Mouse (Mus musculus) adrenal gland, adult 8-10 months (tissue): ENCODE measurements around the gene Dazap2. TPM values are rescaled to one million over a fixed set of nuclear protein-coding genes. Genes with fewer than 3 reads are reported as not detected.
"Not testable (repeated sequence)": the region's sequence is repeated elsewhere in the genome, so short reads cannot be mapped to it uniquely, and the experiment has no call there.

Experiments
- DNase-seq: peaks from one replicate; pipeline ENCODE4 v3.0.0; 2022
- total RNA-seq, 4 experiments: library from RNA; stranded (reverse); gene quantifications; 2 replicates each; pipeline ENCODE4 v1.2.4; 2022

Dazap2 gene
- total RNA-seq, result 100 to 1,000 TPM; 235 to 259 (median 252) TPM

GRCm38 (mm10) chr15:100614996-100615824 lies at the start of gene Dazap2:
Gene Dazap2 (plus strand): TSS chr15:100615349.
- DNase-seq, result peak; percentile 97

GRCm38 (mm10) chr15:100566531-100566930 lies 48.6 kb upstream of the Dazap2 start:
- DNase-seq, result peak; percentile 41

- DNase-seq, result peak; percentile 25
Observed at GRCm38 (mm10) chr15:100569239-100569638, 45.9 kb upstream of the Dazap2 start.

- no peak for DNase-seq
Observed at GRCm38 (mm10) chr15:100573946-100574345, 41.2 kb upstream of the Dazap2 start.

- DNase-seq, result no peak
Observed at GRCm38 (mm10) chr15:100574378-100574777, 40.8 kb upstream of the Dazap2 start.

GRCm38 (mm10) chr15:100575366-100575765 lies 39.8 kb upstream of the Dazap2 start:
- no peak for DNase-seq

GRCm38 (mm10) chr15:100576392-100576791 lies 38.8 kb upstream of the Dazap2 start:
- no peak for DNase-seq

GRCm38 (mm10) chr15:100576810-100577209 lies 38.3 kb upstream of the Dazap2 start:
- no peak for DNase-seq

- no peak for DNase-seq
Observed at GRCm38 (mm10) chr15:100577972-100578371, 37.2 kb upstream of the Dazap2 start.

GRCm38 (mm10) chr15:100580108-100580507 lies 35.0 kb upstream of the Dazap2 start:
- no peak for DNase-seq

GRCm38 (mm10) chr15:100585931-100586330 lies 29.2 kb upstream of the Dazap2 start:
- DNase-seq, result no peak

GRCm38 (mm10) chr15:100587166-100587565 lies 28.0 kb upstream of the Dazap2 start:
- DNase-seq, result no peak

GRCm38 (mm10) chr15:100588297-100588696 lies 26.9 kb upstream of the Dazap2 start:
- no peak for DNase-seq

- DNase-seq, result no peak
Observed at GRCm38 (mm10) chr15:100590436-100590835, 24.7 kb upstream of the Dazap2 start.

GRCm38 (mm10) chr15:100592817-100593216 lies 22.3 kb upstream of the Dazap2 start:
- DNase-seq, result no peak

GRCm38 (mm10) chr15:100598287-100598882 lies 16.8 kb upstream of the Dazap2 start:
- no peak for DNase-seq

- no peak for DNase-seq
Observed at GRCm38 (mm10) chr15:100598883-100599275, 16.3 kb upstream of the Dazap2 start.

GRCm38 (mm10) chr15:100599276-100600046 lies 15.7 kb upstream of the Dazap2 start, which contains the start of gene Pou6f1:
Gene Pou6f1 (minus strand): TSS chr15:100599984.
- DNase-seq, result no peak

- peak; percentile 55 for DNase-seq
Observed at GRCm38 (mm10) chr15:100600047-100600695, 15.0 kb upstream of the Dazap2 start.

GRCm38 (mm10) chr15:100600696-100601272 lies 14.4 kb upstream of the Dazap2 start:
- no peak for DNase-seq

GRCm38 (mm10) chr15:100601669-100602068 lies 13.5 kb upstream of the Dazap2 start:
- DNase-seq, result no peak

- DNase-seq, result not testable (repeated sequence)
Observed at GRCm38 (mm10) chr15:100606677-100607076, 8.5 kb upstream of the Dazap2 start.
